Mouse (Mus musculus) bone marrow, adult 2 months (tissue): Measurements from ENCODE around the gene Anapc4. TPM values are rescaled to one million over a fixed set of nuclear protein-coding genes. Genes with fewer than 3 reads are reported as not detected.
A peak's percentile ranks its signal among the peaks of the same experiment; 100 is the strongest.

Experiments used
- H3K27ac ChIP-seq: fragments of 200-500 bp; 2 replicates; pipeline ENCODE4 v1.5.1; 2012; ENCODE audit warnings: low read depth, mild to moderate bottlenecking, control low read depth, inconsistent platforms, low read length; ENCODE audit not compliant: control insufficient read depth, poor library complexity, insufficient read depth
- H3K4me1 ChIP-seq: fragments of 200-500 bp; 2 replicates; pipeline ENCODE4 v1.6.1; 2011; ENCODE audit warnings: low read length; ENCODE audit not compliant: control insufficient read depth, insufficient read depth
- H3K4me3 ChIP-seq: fragments of 200-500 bp; replicated peaks from 2 replicates; pipeline ENCODE3; 2011; ENCODE audit warnings: mild to moderate bottlenecking, low read depth, low read length, control low read depth; ENCODE audit not compliant: control insufficient read depth
- CTCF ChIP-seq: fragments of 200-500 bp; IDR thresholded peaks from 2 replicates; pipeline ENCODE4 v1.5.1; 2011; ENCODE audit warnings: low read length, control low read depth; ENCODE audit not compliant: control insufficient read depth, insufficient read depth
- POLR2A ChIP-seq: fragments of 200-500 bp; IDR thresholded peaks from 2 replicates; pipeline ENCODE4 v1.6.1; 2011; ENCODE audit warnings: low read depth, mild to moderate bottlenecking, control low read depth, low read length, borderline replicate concordance; ENCODE audit not compliant: control insufficient read depth
- WGBS: fragments of 180-500 bp; shearing (Covaris S2); methylation state at CpG from one replicate; pipeline ENCODE4 v1.1.7; 2018; 5-methylcytosine and 5-hydroxymethylcytosine counted together
- polyA plus RNA-seq: library from polyadenylated mRNA; stranded (reverse); fragments of >200 nt; gene quantifications from 2 replicates; pipeline ENCODE4 v1.2.4, GENCODE M21; 2011; ENCODE audit warnings: low replicate concordance; ENCODE audit not compliant: missing spikeins, insufficient read depth, insufficient read length

Anapc4 gene
- polyA plus RNA-seq, 1 experiment: 82.5 TPM

DNA sequence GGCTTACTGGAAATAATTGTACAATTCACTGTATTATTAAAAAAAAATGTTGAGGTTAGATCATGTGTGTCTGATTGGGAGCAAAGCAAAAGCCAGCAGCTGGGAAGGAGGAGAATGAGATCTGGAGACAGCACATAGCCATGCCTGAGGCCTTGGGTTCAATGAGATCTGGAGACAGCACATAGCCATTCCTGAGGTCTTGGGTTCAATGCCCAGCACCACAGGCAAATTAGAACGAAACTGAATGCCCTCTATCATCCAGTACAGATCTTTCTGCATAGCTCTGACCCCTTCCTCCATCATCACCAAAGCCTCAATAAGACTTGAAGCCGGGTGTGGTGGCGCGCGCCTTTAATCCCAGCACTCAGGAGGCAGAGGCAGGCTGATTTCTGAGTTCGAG, 23.4 kb upstream of the Anapc4 start:
- no peak overlapping the region for H3K27ac ChIP-seq
- no peaks in the 10 kb centered on the region for H3K4me1 ChIP-seq
- WGBS: 90% methylated on average over 6 of the region's 6 CpGs
- H3K4me3 ChIP-seq: no peak overlapping the region
- no peak for TF ChIP-seq CTCF
- TF ChIP-seq POLR2A: no peak

DNA sequence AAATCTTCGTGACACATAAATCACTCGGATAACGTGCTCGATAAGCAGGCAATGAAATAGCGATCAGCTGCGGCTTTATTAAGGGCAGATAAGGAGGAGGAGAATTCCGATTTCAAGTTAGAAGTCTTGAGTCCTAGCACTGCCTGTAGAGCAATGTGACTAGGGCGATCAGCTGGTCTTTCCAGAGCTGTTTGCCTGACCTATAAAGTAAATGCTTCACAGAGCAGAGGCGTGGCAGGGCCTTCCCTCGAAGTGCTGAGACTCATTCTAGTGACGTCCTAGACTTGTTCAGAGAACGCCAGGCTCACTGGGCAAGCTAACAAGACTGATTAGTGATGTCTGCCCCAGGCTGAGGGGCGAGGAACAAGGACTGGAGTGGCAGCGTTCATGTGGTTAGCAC, 22.8 kb upstream of the Anapc4 start:
- Histone ChIP-seq H3K4me1 (no peaks in the 10 kb centered on the region), H3K4me3 (no peak overlapping the region)
- WGBS: 82% methylated on average over 14 of the region's 14 CpGs

DNA sequence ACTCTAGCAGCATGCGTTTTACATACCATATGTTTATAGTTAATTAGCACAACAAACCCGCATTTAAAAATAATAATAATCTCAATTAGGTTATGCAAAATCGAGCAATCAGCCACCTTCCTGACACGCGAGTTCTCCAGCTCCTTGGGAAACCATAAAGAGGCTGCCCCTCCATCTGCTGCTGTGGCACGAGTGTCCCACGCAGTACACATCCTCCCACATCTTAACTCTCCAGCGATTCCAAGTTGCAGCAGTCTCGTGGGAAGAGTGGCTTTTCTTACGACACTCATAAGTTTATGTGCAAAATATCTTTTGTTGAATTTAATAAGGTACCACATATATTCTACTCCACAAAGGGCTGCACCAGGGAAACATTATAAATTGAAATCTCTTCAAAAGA, 21.4 kb upstream of the Anapc4 start:
- WGBS: 88% methylated on average over 10 of the region's 10 CpGs
- Histone ChIP-seq H3K4me3 (no peak overlapping the region), H3K4me1 (no peaks in the 10 kb centered on the region), H3K27ac (no peak overlapping the region)
- TF ChIP-seq POLR2A (no peak), CTCF (no peak)

More for the DNA sequence above, 22.8 kb upstream of the Anapc4 start:
- no peak for TF ChIP-seq POLR2A
- TF ChIP-seq CTCF: no peak
- no peak overlapping the region for H3K27ac ChIP-seq

DNA sequence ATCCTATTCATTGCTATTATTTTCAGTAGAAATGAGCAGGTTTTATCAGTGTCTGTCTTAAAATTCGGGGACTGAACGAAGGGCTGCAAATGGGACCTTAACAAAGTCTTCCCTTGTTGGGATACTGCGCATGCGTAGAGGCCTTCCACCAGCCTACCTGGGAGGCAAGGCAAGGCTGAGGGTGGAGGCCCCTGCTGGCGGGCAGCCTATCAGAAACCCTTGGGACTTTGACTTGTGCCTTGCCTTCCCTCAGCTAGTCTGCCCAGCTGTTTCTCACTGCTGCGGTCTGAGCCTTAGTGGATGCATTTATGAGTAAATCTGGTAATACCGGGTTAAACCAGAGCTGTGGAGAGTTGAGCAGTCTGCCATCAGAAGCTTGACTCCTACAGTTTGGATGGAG, 20.5 kb upstream of the Anapc4 start:
- TF ChIP-seq CTCF (no peak), POLR2A (no peak)
- 86% methylated on average over 7 of the region's 7 CpGs for WGBS
- no peaks in the 10 kb centered on the region for H3K4me1 ChIP-seq
- H3K4me3 ChIP-seq: no peak overlapping the region
- no peak overlapping the region for H3K27ac ChIP-seq

DNA sequence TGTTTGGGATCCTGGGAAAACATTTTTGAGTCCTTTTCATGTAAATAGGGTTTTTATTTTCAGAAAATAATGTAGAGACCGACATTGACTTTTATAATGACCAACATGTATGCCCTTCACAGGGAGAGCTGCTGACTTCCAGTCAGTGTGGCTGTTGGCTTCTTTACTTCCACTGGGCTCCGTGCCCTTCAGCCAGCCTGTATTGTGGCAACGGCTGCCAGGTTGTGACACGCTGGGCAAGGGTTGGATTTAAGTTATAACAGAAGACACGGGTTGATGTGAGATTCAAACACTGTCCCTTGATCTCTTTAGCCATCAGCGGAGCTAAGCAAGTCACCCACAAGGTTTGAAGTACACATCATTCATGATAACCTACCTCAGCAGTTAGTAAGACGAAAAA, 15.1 kb upstream of the Anapc4 start:
- WGBS: 92% methylated on average over 7 of the region's 7 CpGs
- TF ChIP-seq POLR2A (no peak), CTCF (no peak)
- Histone ChIP-seq H3K4me3 (no peak overlapping the region), H3K4me1 (no peaks in the 10 kb centered on the region), H3K27ac (no peak overlapping the region)

DNA sequence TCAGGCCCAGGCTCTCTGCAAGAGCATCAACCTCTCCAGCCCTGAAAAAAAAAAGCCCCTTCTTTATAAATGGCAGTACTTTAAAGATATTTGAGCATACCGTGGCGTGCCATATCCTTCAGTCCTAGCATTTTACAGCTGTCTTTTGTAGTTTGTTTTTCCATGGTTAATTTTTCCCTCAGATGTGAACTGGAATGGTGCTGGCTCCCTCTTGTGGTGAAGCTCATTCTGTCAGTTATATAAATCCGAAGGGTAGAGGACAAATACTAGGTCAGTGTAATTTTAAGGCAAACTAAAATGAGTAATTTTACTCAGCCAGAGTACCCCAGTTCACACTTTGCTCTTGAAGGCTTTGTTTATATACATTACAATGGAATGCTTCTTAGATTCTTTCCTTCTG, 12.1 kb upstream of the Anapc4 start:
- Histone ChIP-seq H3K4me3 (no peak overlapping the region), H3K4me1 (no peaks in the 10 kb centered on the region), H3K27ac (no peak overlapping the region)
- WGBS: 58% methylated on average over 3 of the region's 3 CpGs
- no peak for TF ChIP-seq POLR2A
- no peak for TF ChIP-seq CTCF

DNA sequence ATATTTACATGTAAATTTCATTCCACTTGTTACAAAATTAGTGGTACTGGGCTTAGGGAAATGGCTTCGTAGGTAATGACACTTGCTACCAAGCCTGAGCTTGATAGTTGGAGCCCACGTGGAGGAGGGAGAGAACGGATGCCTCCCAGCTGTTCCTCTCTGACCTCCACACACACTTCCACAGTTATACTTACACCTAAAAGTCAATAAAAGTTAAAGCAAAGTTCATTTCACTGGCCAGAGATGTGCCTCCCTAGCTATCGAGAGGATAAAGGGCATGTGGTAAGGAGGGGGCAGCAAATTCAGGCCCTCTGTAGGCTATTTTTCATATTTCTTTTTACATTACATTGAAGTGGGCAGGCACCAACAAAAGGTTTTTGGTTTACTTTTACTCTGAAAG, 5.9 kb upstream of the Anapc4 start:
- no peak for TF ChIP-seq CTCF
- TF ChIP-seq POLR2A: no peak
- Histone ChIP-seq H3K4me3 (no peak overlapping the region), H3K27ac (no peak overlapping the region), H3K4me1 (no peaks in the 10 kb centered on the region; the same call in 1 of the 2 replicates)
- WGBS: 89% methylated on average over 4 of the region's 4 CpGs

DNA sequence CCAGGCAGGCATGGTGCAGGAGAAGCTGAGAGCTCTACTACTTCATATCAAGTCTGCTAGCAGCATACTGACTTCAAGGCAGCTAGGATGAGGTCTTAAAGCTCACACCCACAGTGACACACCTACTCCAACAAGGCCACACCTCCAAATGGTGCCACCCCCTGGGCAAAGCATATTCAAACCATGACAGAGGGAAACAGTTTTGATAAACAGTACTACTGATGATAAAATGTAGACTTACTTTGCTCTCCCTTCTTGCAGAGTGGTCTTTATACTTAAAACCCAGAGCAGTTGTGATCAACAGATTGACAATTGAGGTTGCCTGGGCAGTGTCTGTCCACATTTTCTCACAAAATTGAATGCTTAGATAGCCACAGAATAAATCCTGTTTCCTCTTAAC, 807 bp upstream of the Anapc4 start:
- H3K4me3 ChIP-seq: no peak overlapping the region
- no peak overlapping the region for H3K27ac ChIP-seq
- H3K4me1 ChIP-seq: peaks cover 2% of the 10 kb centered on the region
- no peak for TF ChIP-seq POLR2A
- no peak for TF ChIP-seq CTCF

DNA sequence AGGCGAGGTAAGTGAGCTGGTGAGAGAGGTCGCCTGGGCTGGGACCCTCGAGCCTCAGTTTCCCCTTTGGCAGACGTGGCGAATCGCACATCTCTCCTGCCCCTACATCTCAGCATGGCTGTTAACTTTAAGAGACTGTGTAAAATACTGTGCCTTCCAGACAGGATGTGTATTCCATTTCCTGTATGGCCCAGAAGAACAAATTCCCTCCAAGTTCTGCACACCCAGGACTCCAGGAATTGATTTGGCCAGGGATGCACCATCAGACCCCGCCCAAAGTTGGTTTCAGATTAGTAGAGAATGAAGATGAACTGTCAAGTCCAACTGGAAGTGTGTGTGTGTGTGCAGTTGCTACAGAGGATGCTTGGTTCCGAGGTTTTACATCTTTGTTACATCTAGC, 574 bp downstream of the Anapc4 start:
- Histone ChIP-seq H3K27ac (peak overlapping the region; percentile 82), H3K4me1 (peaks cover 2% of the 10 kb centered on the region), H3K4me3 (peak overlapping the region; percentile 73)
- WGBS: 4% methylated on average over 8 of the region's 8 CpGs
- TF ChIP-seq POLR2A: no peak
- no peak for TF ChIP-seq CTCF
